Mouse (Mus musculus): ENCODE results near the gene Mrpl14.

Gene Mrpl14

DNA sequence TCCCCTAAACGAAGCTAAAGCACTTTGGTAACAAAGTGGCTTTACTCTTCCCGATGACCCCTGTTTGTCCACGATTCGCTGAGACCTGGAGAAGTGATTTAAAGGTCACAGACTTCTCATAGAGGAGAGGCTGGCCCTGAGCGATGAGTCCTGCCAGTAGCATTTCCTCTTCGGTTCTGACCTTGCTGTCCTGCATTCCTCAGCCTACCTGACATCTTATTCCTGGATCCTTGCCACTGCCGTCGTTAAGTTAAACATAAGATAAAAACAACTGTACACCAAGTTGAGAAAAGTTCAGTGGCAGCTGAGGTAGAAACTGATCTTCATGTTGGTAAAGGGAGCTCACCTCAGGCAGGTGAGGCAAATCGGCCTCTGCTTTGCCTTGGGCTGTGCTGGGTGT is 3.0 kb downstream of the Mrpl14 start:
- no peak for DNase-seq (ENCODE audit: low spot score)

DNA sequence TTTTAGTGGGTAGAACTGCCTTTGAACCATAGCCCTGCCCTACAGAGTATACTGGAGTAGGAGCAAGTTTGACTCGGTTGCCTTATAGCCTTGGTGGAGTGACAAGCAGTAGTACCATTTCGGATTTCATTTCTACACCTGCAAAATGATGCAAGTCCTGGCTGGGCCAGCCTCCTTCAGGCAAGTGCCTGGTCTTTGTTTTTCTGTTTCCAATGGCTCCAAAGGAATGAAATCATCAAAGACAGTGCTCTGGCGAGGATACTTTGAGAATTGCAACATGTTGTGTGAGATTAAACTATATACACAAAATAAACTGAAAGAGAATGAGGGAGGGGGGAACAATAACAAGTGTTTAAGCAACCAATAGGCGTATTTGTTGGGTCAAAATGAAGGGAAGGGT is 3.9 kb downstream of the Mrpl14 start:
- no peak for DNase-seq (ENCODE audit: low spot score)

DNA sequence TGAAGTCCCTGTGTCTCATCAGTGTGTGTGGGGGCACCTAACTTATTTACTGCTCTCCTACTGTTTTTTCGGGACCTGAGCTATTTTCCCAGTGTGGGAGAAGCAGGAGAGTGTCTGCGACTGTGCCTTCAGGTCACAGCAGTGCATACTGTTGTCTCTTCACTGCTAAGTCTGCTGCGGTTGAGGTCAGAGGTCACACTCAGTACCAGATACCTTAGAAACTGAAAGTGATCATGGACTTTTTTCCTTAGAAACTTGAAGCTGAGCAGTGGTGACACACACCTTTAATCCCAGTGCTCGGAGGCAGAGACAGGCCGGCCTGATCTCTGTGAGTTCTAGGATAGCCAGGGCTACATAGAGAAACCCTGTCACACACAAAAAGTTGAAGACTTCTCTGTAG is 6.0 kb downstream of the Mrpl14 start:
- no peak for DNase-seq (ENCODE audit: low spot score)

DNA sequence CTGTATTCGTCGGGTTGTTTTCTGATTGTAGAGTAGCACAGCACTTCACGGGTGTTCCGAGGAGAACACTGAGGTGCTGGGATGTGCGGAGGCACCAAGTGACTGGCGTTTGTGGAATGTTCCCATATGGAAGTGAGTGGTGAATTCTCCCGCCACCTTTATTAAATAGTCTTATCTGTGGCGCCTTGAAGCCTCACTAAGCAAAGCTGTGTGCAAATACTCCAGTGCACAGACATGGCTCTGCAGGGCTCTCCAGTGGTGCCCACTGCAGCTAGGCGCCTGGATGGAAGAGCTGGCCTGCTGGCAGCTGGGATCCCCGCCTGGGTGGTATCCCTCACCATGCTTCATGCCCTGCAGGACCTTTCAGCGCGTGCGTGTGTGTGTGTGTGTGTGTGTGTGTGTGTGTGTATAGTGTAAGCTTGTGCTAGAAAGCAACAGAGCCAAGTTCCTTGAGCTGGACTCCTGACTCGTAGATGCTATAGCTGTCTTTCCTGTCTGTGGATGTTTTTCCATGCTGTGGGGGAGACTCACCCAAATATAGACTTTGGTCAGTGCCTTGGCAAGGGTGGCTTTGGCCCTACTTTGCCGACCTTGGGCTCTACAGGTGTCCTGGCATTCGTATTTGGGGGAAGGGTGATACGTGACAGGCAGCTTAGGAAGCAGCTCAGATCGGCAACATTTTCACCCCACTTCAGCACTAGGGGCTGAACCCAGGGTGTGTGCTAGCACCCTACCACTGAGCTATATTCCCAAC is 7.9 kb downstream of the Mrpl14 start:
- no peak for DNase-seq (ENCODE audit: low spot score)

DNA sequence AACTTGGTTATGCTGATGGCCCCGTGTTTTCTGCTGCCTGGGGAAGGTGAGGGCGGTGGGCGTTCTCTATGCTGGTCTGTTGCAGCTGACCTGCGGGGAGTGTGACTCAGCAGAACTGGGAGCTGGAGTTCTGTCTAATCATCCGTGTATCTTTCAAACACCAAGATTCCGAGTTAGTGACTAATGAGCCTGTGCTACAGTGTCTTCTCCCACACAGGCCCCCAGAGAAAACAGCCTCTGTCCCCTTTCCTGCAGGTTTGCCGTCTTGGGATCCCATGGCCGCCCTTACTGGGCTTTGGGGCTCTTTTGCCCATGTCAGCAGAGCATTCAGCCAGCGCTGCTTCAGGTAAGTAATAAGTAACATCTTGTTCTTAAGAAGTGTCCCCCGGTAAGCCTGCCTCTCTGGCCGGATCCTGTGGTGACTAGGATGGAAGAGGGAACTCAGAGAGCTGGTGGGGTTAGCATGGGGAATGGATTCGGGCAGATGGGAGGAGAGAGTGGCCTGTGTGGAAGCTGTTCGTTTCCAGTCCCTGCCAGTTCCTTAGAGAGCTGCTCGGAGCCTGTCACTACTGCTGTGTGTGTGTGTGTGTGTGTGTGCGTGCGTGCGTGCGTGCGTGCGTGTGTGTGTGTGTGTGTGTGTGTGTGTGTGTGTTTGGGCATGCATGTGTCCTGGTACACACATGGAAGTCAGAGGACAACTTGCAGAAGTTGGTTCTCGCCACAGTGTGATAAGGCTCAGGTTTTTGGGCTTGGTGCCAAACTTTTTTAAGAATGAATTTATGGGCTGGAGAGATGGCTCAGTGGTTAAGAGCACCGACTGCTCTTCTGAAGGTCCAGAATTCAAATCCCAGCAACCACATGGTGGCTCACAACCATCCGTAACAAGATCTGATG is 9.4 kb downstream of the Mrpl14 start:
- no peak for DNase-seq (ENCODE audit: low spot score)

DNA sequence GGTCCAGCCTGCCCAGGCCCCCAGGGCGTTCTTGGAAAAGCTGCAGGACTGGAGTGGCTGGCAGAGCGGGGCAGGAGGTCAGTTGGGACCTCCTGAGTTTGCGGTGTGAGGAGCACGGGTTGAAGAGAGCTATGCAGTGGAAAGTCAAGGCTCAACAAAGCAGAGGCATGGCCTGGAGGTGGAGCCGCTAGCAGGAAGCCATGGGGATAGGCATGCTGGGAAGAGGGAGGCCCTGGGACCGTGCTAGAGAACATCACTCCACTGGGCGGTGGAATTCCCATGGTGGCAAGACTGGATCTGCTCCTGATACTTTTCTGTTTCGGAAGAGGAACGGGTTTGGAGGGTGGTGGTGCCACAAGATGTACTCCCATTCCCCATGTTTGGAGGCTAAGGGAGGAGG is 10.9 kb downstream of the Mrpl14 start:
- no peak for DNase-seq (ENCODE audit: low spot score)

DNA sequence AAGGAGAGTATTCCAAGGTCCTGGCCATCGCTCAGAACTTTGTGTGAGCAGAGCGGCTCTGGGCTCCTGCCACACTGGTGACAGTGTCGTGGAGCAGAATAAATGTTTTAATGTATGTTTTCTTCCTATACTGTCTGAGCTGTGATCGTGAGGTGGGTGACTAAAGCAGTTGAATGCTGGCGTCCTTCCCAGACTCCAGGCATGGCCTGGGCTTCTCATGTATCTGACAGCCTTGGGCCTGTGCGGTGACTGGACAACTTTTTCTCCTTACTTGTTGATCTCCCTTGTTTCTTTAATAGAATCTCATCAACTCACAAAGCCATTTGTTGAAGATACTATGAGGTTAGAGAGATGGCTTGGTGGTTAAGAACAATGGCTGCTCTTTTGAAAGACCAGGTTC is 12.2 kb downstream of the Mrpl14 start:
- no peak for DNase-seq (ENCODE audit: low spot score)

DNA sequence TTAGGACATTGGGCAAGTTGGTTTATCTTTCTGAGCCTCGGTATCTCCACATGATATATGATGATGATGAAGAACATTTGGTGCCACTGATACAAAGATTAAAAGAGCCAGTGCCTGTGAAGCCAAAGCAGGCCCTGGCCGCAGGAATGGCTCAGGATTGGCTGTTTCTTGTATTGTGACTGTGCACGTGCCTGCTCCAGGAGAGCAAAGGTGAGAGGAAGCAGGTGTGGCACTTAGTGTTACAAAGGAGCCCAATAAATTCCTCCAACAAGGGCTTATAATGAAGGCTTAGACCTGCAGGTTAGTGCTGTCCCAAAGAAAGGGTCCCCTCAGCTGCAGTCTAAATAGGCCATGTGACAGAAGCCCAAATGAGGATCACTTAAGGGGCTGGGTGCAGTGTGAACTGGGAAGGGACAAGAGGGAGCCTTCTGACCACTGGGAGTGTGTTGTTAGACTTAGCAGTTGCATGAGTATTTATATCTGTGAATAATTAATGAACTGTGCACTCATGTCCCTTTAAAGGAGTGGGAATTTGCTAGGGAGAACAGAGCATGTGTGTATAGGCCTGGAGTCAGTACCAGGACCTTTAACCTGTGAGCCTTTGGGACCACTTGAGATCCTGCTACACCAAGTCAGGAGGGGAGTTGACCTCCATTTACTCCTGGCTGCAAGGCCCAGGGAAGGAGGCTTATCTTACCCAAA is 13.1 kb downstream of the Mrpl14 start:
- no peak for DNase-seq (ENCODE audit: low spot score)

DNA sequence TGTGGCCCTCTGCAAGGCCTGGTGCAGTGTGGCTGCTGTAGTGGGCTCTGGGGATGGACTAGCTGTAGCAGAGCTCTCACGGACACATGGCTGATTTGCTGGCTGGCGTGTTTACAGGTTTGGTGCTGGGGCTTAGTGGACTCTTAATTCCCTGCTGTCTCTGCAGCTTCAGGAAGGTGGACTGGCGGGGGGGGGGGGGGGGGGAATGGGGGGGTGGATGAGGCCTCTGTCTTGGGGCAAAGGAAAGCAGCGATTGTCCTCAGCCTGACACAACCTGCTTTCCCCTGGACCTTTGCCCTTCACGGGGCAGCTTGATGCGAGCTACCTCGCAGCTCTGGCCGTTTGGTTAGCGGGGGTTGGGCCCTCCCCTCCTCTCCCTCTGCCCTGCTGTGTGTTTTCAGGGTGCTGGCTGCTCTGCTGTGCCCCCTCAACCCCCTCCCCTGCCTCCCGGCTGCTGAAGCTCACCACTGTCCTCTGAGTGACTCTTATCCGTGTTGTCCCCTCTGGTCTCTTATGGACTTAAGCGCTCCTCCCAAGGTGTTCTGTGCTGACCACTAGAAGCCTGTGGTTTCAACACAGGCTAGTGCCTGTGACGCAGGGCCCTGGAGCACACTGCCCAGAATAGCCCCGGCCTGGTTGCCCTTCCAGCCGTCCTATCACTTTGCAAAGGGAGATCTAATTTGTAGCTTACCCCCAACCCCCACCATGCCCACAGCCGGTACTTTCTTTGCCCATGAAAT is 14.5 kb downstream of the Mrpl14 start:
- DNase-seq (ENCODE audit: low spot score) = no peak

DNA sequence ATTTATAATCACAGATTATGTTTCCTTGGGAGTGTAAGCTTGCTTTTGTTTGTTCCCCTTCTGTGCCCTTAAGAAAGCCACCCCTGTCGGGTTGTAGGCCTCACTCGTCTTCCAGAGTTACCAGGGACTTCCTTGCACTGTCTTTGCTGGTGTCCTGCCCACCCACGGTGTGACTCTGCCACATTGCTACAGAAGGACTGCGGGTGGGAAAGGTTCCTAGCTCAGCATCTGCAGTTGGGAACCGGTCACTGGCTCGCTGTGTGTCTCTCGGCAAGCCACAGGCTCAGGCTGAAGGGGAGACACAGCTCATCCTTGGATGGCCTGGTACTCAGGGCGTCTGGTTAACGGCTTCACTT is 15.1 kb downstream of the Mrpl14 start:
- no peak for DNase-seq (ENCODE audit: low spot score)

DNA sequence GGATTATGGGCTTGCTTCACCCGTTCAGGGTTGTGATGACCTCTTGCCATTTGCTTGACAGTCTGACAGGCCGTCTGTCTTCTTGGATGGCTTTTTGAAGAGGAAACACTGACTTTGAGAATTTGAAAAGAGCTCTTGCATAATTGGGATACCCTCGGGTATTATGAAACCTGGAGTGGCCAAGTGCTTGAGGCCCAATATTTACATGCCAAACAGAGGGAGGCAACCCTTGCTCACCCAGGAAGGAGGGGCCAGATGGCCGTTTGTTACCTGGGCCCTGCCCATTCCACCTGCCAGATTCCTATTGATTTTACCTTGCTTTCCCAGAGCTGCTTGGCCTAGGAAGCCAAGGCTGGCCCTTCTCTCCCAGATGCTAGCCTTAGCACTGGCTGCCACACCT is 16.1 kb downstream of the Mrpl14 start:
- no peak for DNase-seq (ENCODE audit: low spot score)

DNA sequence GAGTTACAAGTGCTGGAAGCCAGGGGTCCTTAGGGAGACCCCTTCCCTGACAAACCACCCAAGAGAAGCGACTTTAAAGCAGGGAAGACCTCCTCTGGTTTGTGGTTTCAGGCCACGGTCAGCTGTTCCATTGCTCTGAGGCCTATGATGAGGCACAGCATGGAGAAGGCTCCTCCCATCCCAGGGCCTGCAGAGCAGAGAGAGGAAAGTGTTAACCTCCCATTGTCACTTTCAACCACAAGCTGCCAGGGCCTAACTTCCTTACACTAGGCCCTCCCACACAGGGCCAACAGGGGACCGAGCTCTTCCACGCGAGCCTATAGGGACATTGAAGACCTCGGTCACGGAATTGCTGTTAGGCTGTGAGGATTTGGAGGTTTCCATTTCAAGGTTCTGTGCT is 17.1 kb downstream of the Mrpl14 start:
- DNase-seq (ENCODE audit: low spot score) = no peak

DNA sequence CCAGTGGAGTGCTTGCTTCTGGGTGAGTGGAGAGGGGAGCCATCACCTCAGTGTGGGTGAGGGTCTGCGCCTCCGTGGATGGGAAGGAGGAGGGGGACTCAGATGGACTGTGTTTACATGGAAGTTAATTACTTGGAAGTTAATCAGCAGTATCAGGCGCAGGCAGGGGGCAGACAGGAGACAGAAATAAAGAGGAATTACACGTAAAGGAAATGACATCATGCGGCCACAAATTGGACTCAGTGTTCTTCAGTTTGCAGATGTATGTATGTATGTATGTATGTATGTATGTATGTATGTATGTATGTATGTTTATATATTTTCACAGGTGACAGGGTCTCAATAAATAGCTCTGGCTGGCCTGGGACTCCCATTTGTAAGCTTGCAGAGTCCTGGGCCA is 20.7 kb downstream of the Mrpl14 start:
- DNase-seq (ENCODE audit: low spot score) = no peak

DNA sequence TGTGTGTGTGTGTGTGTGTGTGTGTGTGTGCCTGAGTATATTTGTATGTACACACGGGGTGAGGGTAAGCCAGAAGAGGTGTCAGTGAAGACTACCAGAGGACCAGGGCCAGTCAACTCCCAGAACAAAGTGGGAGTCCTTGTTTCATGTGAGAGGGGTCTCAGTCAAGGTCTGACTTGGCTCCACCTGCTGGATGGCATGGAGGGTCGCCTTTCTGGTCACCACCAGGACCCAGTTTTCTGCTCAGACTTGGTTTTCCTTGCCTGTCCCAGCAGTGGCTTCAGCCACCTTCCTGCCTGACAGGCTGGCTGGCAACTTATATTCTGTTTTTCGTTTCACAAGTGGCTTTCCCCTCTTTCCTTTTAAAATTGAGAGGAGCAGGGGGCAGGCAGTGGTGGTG is 21.3 kb downstream of the Mrpl14 start:
- DNase-seq (ENCODE audit: low spot score) = no peak

DNA sequence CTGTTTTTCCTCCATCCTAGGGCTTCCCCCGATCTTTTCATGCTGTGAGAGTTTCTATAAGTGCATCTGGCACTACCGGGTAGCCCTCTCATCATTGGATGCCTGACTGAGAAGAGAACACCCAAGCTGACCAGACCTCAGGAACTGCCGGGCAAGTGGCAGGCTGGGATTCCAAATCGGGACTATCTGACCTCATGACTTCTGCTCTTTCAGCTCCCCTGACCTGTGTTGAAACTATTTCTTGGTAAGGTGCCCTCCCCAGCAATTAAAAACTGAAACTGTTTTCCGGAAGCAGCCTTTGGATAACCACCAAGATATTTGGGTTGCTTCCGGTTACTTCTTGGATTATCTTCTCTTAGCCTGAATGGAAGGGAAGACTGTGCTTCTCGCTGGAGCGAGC is 22.1 kb downstream of the Mrpl14 start:
- no peak for DNase-seq (ENCODE audit: low spot score)

DNA sequence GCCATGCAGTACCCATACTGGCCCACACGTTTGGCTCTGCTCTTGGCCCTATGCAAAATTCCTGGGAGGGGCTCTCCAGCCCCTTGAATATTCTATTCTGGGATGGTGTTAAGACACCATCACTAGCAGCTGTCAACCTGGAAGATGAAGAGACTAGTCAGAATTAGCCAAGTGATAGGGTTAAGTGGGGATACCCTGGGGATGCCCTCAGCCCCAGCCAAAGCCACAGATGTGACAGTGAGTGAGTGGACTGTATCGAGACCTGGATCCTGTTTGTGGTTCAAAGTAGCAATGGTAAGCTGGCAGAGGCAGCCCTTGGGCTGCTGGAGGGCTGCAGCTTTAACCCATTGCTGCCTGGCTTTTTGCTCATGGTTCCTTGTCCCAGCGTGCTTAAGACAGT is 23.7 kb downstream of the Mrpl14 start:
- no peak for DNase-seq (ENCODE audit: low spot score)

DNA sequence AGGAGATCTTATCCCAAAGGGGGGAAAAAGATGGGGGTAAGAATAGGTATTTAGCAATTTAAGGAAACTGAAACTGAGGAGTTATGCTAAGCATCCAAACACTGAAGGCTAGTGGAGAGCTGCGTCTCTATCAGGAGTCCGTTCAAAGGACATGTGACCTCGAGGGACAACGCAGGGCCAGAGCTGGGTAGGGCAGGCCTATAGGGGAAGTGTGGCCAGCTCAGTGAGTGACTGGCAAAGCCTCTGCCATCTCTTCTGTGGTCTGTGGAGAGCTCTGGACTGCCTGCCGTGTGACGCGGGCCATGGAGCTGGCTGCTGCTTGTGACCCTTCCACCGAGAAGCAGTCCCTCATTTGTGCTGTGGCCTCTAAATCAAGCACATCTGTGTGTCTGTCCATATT is 24.3 kb downstream of the Mrpl14 start:
- no peak for DNase-seq (ENCODE audit: low spot score)

DNA sequence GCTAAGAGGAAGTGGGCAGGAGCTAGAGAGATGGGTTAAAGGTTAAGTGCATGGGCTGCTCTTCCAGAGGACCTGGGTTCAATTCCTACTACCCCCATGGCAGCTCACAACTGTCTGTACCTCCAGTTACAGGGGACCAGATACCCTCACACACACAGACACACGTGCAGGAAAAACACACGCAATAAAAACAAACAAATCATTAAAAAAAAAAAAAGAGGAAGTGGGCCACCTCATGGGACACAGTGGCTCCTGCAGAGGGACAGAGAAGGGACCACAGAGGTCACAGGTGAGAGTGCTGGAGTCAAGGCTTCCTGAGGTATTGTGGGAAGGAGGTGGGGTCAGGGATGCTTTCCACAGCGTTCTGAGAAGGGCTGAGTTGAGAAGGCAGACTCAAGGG is 25.4 kb downstream of the Mrpl14 start:
- no peak for DNase-seq (ENCODE audit: low spot score)

DNA sequence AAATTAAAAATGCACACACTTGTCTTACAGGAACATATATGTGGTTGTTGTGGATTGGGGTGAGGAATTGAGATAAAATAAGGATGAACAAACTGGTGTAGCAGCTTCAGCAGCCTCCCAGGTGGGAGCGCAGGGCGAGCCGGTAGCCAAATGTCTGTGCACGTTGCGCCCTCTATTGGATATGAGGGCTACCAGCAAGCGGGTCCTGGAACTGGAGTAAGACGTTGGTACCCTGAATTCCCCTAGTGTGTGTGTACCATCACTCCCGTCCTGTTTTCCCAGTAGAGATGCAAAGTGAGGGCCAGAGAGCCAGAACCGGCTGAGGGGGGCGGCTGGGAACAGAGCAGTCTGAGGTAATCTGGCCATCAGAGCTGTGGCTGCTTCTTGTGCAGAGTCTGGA is 32.2 kb downstream of the Mrpl14 start:
- peak; percentile 75 for DNase-seq (ENCODE audit: low spot score)

DNA sequence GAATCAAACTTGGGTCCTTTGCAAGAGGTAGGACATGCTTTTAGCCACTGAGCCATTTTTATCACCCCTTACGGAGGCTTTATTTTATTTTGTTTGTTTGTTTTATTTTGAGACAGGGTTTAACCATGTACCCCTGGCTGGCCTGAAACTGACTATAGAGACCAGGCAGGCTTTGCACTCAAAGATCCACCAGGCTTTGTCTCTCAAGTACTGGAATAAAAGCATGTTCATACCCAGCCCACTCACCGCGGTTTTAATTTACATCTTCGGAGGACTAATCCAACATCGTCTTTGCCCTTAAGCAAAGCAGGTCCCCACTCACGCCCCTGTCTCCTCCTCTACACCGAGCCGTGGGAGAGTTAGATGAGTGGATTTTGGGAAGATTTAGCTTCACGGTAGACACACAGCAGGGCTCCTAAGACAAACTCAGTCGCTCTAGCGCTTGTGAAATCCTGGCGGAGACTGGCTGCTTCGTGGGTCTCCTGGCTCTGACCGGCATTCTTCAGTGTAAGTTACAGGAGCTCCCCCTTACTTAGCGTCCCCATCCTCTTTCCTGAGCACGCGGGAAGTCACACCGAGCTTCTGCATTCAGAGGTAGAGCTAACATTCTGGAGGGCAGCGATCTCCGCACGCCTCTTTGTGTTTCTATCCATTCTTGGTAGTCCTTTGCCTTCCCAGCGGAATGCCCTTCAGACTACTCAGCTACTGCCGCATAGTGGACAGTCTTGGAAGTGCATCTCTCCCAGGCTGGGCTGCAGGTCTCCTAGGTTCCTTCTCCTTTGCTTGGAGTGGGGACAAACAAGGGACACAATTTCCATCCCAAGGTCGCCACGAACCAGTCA is 37.8 kb downstream of the Mrpl14 start:
- no peak for DNase-seq (ENCODE audit: low spot score)

DNA sequence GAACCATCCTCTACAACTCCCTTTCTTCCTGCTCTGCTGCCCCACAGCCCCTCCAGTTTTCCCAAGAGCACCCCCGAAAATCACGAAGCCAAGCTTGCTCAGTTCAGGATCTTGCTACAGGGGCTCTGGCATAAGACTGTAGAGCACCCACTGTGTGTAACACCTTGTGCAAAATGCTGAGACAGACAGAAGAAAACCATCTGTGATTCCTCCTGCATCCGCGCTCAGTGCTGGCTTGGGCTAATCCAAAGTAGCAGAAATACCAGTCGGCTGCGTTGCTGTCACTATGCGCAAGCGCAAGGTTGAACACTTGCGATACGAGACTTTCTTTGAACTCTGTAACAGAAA is 38.4 kb downstream of the Mrpl14 start:
- no peak for DNase-seq (ENCODE audit: low spot score)

DNA sequence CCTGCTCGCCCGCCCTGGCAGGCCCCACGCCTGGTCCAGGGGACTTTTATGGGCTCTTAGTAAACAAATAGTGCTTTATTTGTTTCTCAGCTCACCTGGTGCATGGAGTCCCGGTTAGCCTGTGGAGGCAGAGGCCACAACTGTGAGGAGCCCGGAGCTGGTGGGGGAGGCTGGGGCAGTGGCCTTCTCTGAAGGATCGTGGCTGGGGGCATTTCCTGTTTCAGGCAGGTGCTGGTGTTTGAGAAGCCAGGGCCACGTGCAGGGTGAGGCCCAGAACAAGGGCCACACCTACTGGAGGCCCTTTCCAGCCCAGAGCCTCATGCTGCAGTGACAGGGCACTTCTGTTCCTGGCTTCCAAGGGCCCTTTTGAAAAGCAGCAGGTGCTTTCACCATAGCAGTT is 40.1 kb downstream of the Mrpl14 start:
- no peak for DNase-seq (ENCODE audit: low spot score)

All from layer of hippocampus, adult 9-10 months (tissue).